Mouse (Mus musculus): ENCODE results near the gene 4933427D14Rik. TPM values are rescaled to one million over a fixed set of nuclear protein-coding genes. Genes with fewer than 3 reads are reported as not detected.
A peak's percentile ranks its signal among the peaks of the same experiment; 100 is the strongest.

The 4933427D14Rik gene
- total RNA-seq, 1 experiment, result 8.3 TPM

GRCm38 (mm10) chr11:72134536-72135382, 72.5 kb downstream of the 4933427D14Rik start:
- Histone ChIP-seq H3K4me3 (ENCODE audit: insufficient read depth in 1 of 2, low read depth in 1 of 2, low read length in 2 of 2, poor library complexity in 1 of 2, severe bottlenecking in 1 of 2) (peak overlapping the region; percentile 73 to 80), H3K9ac (ENCODE audit: insufficient read depth, low read depth, low read length, poor library complexity, severe bottlenecking) (peak overlapping the region; percentile 49; the same call in 1 of the 2 replicates), H3K9me3 (ENCODE audit: control insufficient read depth, insufficient read depth, low read depth, low read length) (no peaks in the 10 kb centered on the region), H3K4me1 (ENCODE audit: control insufficient read depth in 2 of 2, insufficient read depth in 2 of 2, low read length in 2 of 2, poor library complexity in 1 of 2) (peaks cover 0 to 15% of the 10 kb centered on the region in 2 experiments; a peak in 1 of 4 replicates), H3K27ac (ENCODE audit: insufficient read depth, low read depth, low read length, poor library complexity, severe bottlenecking) (no peak overlapping the region), H3K36me3 (ENCODE audit: control insufficient read depth, insufficient read depth, low read length, poor library complexity, severe bottlenecking) (no peaks in the 10 kb centered on the region)
- DNase-seq (ENCODE audit: low read depth, low spot score), result no peak
- in situ Hi-C loops (cut with MboI; ENCODE audit: low sequenced_read_pairs in 2 of 2, unreplicated experiment in 2 of 2), result no loop called here
- no peak for TF ChIP-seq ZNF384 (IDR thresholded peaks at IDR 0.05; ENCODE audit: low read depth, low read length)
- TF ChIP-seq ZC3H11A (IDR thresholded peaks at IDR 0.05; ENCODE audit: borderline replicate concordance, low read depth, low read length), result no peak
- TF ChIP-seq CHD2 (IDR thresholded peaks at IDR 0.05; ENCODE audit: low read depth, low read length), result no peak

- in situ Hi-C loops (cut with MboI; ENCODE audit: low sequenced_read_pairs in 2 of 2, unreplicated experiment in 2 of 2), result no loop called here
- no peak for DNase-seq (ENCODE audit: low read depth, low spot score)
- peaks cover 0 to 15% of the 10 kb centered on the region in 2 experiments; a peak in 1 of 4 replicates for H3K4me1 ChIP-seq (ENCODE audit: control insufficient read depth in 2 of 2, insufficient read depth in 2 of 2, low read length in 2 of 2, poor library complexity in 1 of 2)
Observed at GRCm38 (mm10) chr11:72133075-72133474, 74.2 kb downstream of the 4933427D14Rik start.

DNA sequence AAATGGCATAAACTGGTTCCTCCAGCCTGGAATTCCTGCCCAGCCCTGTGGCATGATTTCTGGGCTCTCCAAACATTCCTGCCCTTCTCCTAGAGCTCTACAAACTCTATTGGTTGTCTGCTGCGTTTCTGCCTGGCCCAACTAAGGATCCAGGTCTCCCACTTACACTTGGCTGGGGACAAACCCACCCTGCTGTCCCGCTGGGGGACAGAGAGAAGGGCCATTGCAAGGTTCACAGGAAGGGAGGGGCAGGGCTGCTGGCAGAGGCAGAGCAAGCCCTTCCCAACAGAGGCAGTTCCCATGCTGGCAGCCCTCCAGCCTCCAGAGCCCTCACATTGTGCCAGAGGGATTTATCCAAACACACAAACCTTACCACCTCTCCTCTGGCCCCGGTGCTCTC, 75.0 kb downstream of the 4933427D14Rik start:
- Histone ChIP-seq H3K4me1 (ENCODE audit: control insufficient read depth in 2 of 2, insufficient read depth in 2 of 2, low read length in 2 of 2, poor library complexity in 1 of 2) (peaks cover 0 to 15% of the 10 kb centered on the region in 2 experiments; a peak in 1 of 4 replicates), H3K4me3 (ENCODE audit: insufficient read depth in 1 of 2, low read depth in 1 of 2, low read length in 2 of 2, poor library complexity in 1 of 2, severe bottlenecking in 1 of 2) (no peak overlapping the region), H3K9me3 (ENCODE audit: control insufficient read depth, insufficient read depth, low read depth, low read length) (no peaks in the 10 kb centered on the region), H3K36me3 (ENCODE audit: control insufficient read depth, insufficient read depth, low read length, poor library complexity, severe bottlenecking) (no peaks in the 10 kb centered on the region), H3K9ac (ENCODE audit: insufficient read depth, low read depth, low read length, poor library complexity, severe bottlenecking) (no peak overlapping the region), H3K27ac (ENCODE audit: insufficient read depth, low read depth, low read length, poor library complexity, severe bottlenecking) (no peak overlapping the region)
- in situ Hi-C loops (cut with MboI; ENCODE audit: low sequenced_read_pairs in 2 of 2, unreplicated experiment in 2 of 2), result no loop called here
- TF ChIP-seq HCFC1 (IDR thresholded peaks at IDR 0.05; ENCODE audit: borderline replicate concordance, insufficient read depth, low read length) (no peak), ZC3H11A (IDR thresholded peaks at IDR 0.05; ENCODE audit: borderline replicate concordance, low read depth, low read length) (no peak), ZNF384 (IDR thresholded peaks at IDR 0.05; ENCODE audit: low read depth, low read length) (no peak), CHD2 (IDR thresholded peaks at IDR 0.05; ENCODE audit: low read depth, low read length) (no peak), MAFK (IDR thresholded peaks at IDR 0.05; ENCODE audit: insufficient read depth, low read depth, low read length) (no peak)
- no peak for DNase-seq (ENCODE audit: low read depth, low spot score)

More at GRCm38 (mm10) chr11:72133075-72133474, 74.2 kb downstream of the 4933427D14Rik start:
- TF ChIP-seq HCFC1 (IDR thresholded peaks at IDR 0.05; ENCODE audit: borderline replicate concordance, insufficient read depth, low read length) (no peak), MAFK (IDR thresholded peaks at IDR 0.05; ENCODE audit: insufficient read depth, low read depth, low read length) (no peak), ZNF384 (IDR thresholded peaks at IDR 0.05; ENCODE audit: low read depth, low read length) (no peak), ZC3H11A (IDR thresholded peaks at IDR 0.05; ENCODE audit: borderline replicate concordance, low read depth, low read length) (no peak), CHD2 (IDR thresholded peaks at IDR 0.05; ENCODE audit: low read depth, low read length) (no peak)
- no peak overlapping the region for H3K27ac ChIP-seq (ENCODE audit: insufficient read depth, low read depth, low read length, poor library complexity, severe bottlenecking)
- no peaks in the 10 kb centered on the region for H3K9me3 ChIP-seq (ENCODE audit: control insufficient read depth, insufficient read depth, low read depth, low read length)
- H3K36me3 ChIP-seq (ENCODE audit: control insufficient read depth, insufficient read depth, low read length, poor library complexity, severe bottlenecking), result no peaks in the 10 kb centered on the region
- no peak overlapping the region for H3K4me3 ChIP-seq (ENCODE audit: insufficient read depth in 1 of 2, low read depth in 1 of 2, low read length in 2 of 2, poor library complexity in 1 of 2, severe bottlenecking in 1 of 2)
- no peak overlapping the region for H3K9ac ChIP-seq (ENCODE audit: insufficient read depth, low read depth, low read length, poor library complexity, severe bottlenecking)

DNA sequence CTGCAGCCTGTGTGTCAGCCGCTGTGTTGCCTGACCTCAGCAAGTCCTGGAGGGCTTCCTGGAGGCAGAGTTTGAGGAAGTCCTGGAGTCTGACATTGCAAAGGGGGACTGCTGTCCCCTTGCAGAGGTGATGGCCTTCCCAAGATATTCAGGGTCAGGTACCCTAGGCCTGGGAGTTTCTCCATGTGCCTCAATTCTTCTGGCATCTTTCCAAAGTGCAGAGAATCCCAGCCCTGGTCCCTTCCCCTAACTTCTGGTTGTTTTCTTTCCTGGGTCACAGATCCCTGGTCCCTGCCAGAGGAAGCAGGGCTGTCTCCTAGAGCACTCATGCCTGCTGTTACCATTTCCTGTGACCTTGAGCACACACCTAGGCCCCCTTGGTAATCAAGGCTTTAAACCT, 75.6 kb downstream of the 4933427D14Rik start:
- Histone ChIP-seq H3K36me3 (ENCODE audit: control insufficient read depth, insufficient read depth, low read length, poor library complexity, severe bottlenecking) (no peaks in the 10 kb centered on the region), H3K9ac (ENCODE audit: insufficient read depth, low read depth, low read length, poor library complexity, severe bottlenecking) (no peak overlapping the region), H3K4me1 (ENCODE audit: control insufficient read depth in 2 of 2, insufficient read depth in 2 of 2, low read length in 2 of 2, poor library complexity in 1 of 2) (peaks cover 0 to 15% of the 10 kb centered on the region in 2 experiments; a peak in 1 of 4 replicates), H3K9me3 (ENCODE audit: control insufficient read depth, insufficient read depth, low read depth, low read length) (no peaks in the 10 kb centered on the region), H3K27ac (ENCODE audit: insufficient read depth, low read depth, low read length, poor library complexity, severe bottlenecking) (no peak overlapping the region), H3K4me3 (ENCODE audit: insufficient read depth in 1 of 2, low read depth in 1 of 2, low read length in 2 of 2, poor library complexity in 1 of 2, severe bottlenecking in 1 of 2) (no peak overlapping the region)
- DNase-seq (ENCODE audit: low read depth, low spot score), result no peak
- TF ChIP-seq MAFK (IDR thresholded peaks at IDR 0.05; ENCODE audit: insufficient read depth, low read depth, low read length) (no peak), ZC3H11A (IDR thresholded peaks at IDR 0.05; ENCODE audit: borderline replicate concordance, low read depth, low read length) (no peak), ZNF384 (IDR thresholded peaks at IDR 0.05; ENCODE audit: low read depth, low read length) (no peak), CHD2 (IDR thresholded peaks at IDR 0.05; ENCODE audit: low read depth, low read length) (no peak), HCFC1 (IDR thresholded peaks at IDR 0.05; ENCODE audit: borderline replicate concordance, insufficient read depth, low read length) (no peak)
- in situ Hi-C loops (cut with MboI; ENCODE audit: low sequenced_read_pairs in 2 of 2, unreplicated experiment in 2 of 2), result no loop called here

Data from ES-E14 (cell line).